Mouse (Mus musculus) left cerebral cortex, adult 2 months (tissue): ENCODE results near the gene Gfm1. TPM values are rescaled to one million over a fixed set of nuclear protein-coding genes. Genes with fewer than 3 reads are reported as not detected.

ENCODE experiments used
- DNase-seq, 2 experiments: peaks; one replicate each; pipeline ENCODE4 v3.0.0; 2021 to 2022; ENCODE audit warnings: low spot score in 2 of 2, mixed read lengths in 1 of 2; ENCODE audit errors: extremely low spot score in 1 of 2
- H3K27ac ChIP-seq: fragments of 200-600 bp; 2 replicates; pipeline ENCODE4 v1.8.1; 2022
- H3K4me3 ChIP-seq: fragments of 200-600 bp; 2 replicates; pipeline ENCODE4 v1.8.1; 2022
- CTCF ChIP-seq: fragments of 200-600 bp; IDR thresholded peaks from 2 replicates; pipeline ENCODE4 v1.8.1; 2022; ENCODE audit warnings: antibody characterized with exemption, mild to moderate bottlenecking, moderate library complexity
- intact Hi-C: fragments of 180-260 bp; cut with DNase I; formaldehyde crosslinking; loops from one replicate; pipeline ENCODE4 v1.15.1; 2025
- total RNA-seq, 2 experiments: library from RNA; stranded (reverse); gene quantifications; 2 replicates each; pipeline ENCODE4 v1.2.3; 2021

Gfm1 gene
- total RNA-seq, 2 experiments from 2014 or later, result 41.9 to 57.5 TPM

- intact Hi-C loops, result no loop called here
- Histone ChIP-seq H3K4me3 (no peak overlapping the region), H3K27ac (no peak overlapping the region)
- TF ChIP-seq CTCF, result no peak
- DNase-seq, result no peak
Observed at GRCm38 (mm10) chr3:67498773-67499405, 69.0 kb downstream of the Gfm1 start.

- no peak for DNase-seq
- Histone ChIP-seq H3K27ac (no peak overlapping the region), H3K4me3 (no peak overlapping the region)
- intact Hi-C loops, result no loop called here
- TF ChIP-seq CTCF, result no peak
Observed at GRCm38 (mm10) chr3:67499406-67499791, 69.5 kb downstream of the Gfm1 start.

- intact Hi-C loops, result no loop called here
- no peak for DNase-seq
- no peak overlapping the region for H3K27ac ChIP-seq
- TF ChIP-seq CTCF, result no peak
- H3K4me3 ChIP-seq, result no peak overlapping the region
Observed at GRCm38 (mm10) chr3:67503878-67504277, 74.0 kb downstream of the Gfm1 start.

GRCm38 (mm10) chr3:67505286-67505685 lies 75.4 kb downstream of the Gfm1 start:
- DNase-seq, result no peak
- Histone ChIP-seq H3K27ac (no peak overlapping the region), H3K4me3 (no peak overlapping the region)
- TF ChIP-seq CTCF, result no peak
- intact Hi-C loops, result no loop called here

- H3K4me3 ChIP-seq, result no peak overlapping the region
- intact Hi-C loops, result no loop called here
- DNase-seq, result no peak
- H3K27ac ChIP-seq, result no peak overlapping the region
- TF ChIP-seq CTCF, result no peak
Observed at GRCm38 (mm10) chr3:67508216-67508892, 78.5 kb downstream of the Gfm1 start.

- DNase-seq, result peak; percentile 72 to 73
- no peak overlapping the region for H3K27ac ChIP-seq
- peak; percentile 91 for TF ChIP-seq CTCF
- intact Hi-C loops, result loop anchor here (2.0 kb wide), 1 partner anchor 540 kb away; no protein-coding TSS in a partner anchor
- H3K4me3 ChIP-seq, result no peak overlapping the region
Observed at GRCm38 (mm10) chr3:67512807-67513206, 82.9 kb downstream of the Gfm1 start.

- Histone ChIP-seq H3K27ac (no peak overlapping the region), H3K4me3 (peak overlapping the region; percentile 59)
- TF ChIP-seq CTCF, result no peak
- DNase-seq, result peak in 1 of 2 experiments; percentile 30
- intact Hi-C loops, result loop anchor here (1.0 kb wide), 1 partner anchor 53 kb away; no protein-coding TSS in a partner anchor
Observed at GRCm38 (mm10) chr3:67514801-67515273, 84.9 kb downstream of the Gfm1 start.

GRCm38 (mm10) chr3:67515274-67515801 lies 85.4 kb downstream of the Gfm1 start, which contains the start of gene Rarres1:
Gene Rarres1 (minus strand): TSS chr3:67515523.
- Histone ChIP-seq H3K27ac (no peak within 1 kb of the TSS), H3K4me3 (peak within 1 kb of the TSS; percentile 59)
- intact Hi-C loops, result no loop called here
- no peak for TF ChIP-seq CTCF
- peak in 1 of 2 experiments; percentile 40 for DNase-seq

- intact Hi-C loops, result no loop called here
- Histone ChIP-seq H3K4me3 (no peak overlapping the region), H3K27ac (no peak overlapping the region)
- no peak for TF ChIP-seq CTCF
- no peak for DNase-seq
Observed at GRCm38 (mm10) chr3:67520568-67521143, 90.8 kb downstream of the Gfm1 start.

- intact Hi-C loops, result no loop called here
- Histone ChIP-seq H3K4me3 (no peak overlapping the region), H3K27ac (no peak overlapping the region)
- DNase-seq, result no peak
- no peak for TF ChIP-seq CTCF
Observed at GRCm38 (mm10) chr3:67522709-67523108, 92.8 kb downstream of the Gfm1 start.

- H3K4me3 ChIP-seq, result no peak overlapping the region
- DNase-seq, result no peak
- H3K27ac ChIP-seq, result no peak overlapping the region
- intact Hi-C loops, result no loop called here
- TF ChIP-seq CTCF, result no peak
Observed at GRCm38 (mm10) chr3:67524768-67525167, 94.9 kb downstream of the Gfm1 start.

Other genes with a start within 250 kb of the Gfm1 start
- 1 to 10 TPM in 1 of 2 experiments, under 1 TPM in 1; 0.96 to 1.2 TPM for gene Mlf1, start 56.0 kb upstream of the Gfm1 start, total RNA-seq
- gene Gm17402, start 54.9 kb upstream of the Gfm1 start, total RNA-seq, result not detected
- 10 to 100 TPM; 29.9 to 36.4 TPM for gene Lxn, start 33.8 kb downstream of the Gfm1 start, total RNA-seq
- gene Rarres1, start 85.4 kb downstream of the Gfm1 start, total RNA-seq, result 1 to 10 TPM; 1.5 to 1.7 TPM
- 10 to 100 TPM; 29.7 to 34.7 TPM for gene Mfsd1, start 152.6 kb downstream of the Gfm1 start, total RNA-seq